Mouse (Mus musculus) kidney, postnatal 36 days (tissue): ENCODE data around the gene Me3.

Experiments used
- DNase-seq, 2 experiments: peaks; one replicate each; pipeline ENCODE4 v3.0.0; 2021 to 2022; ENCODE audit warnings: mixed read lengths in 2 of 2

Gene Me3

DNA sequence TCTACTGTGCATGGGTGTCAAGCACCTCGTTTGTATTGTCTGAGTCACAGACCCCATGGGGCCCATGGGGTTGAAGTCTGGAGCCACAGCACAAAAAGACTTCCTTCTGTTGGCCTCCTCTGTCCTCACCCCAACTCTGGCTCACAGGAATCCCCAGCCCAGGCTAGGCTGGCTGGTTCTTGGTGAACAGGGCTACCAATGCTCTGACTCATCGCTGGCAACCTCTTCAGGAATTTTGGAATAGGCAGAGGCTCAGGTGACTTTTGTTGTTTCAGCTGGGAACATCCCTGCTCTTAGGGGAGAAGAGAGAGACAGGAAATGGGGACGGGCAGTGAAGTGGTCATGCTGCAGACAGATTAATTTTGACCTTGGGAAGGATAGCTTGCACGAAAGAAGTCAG, 205.6 kb downstream of the Me3 start:
- peak; percentile 13 to 32 for DNase-seq

DNA sequence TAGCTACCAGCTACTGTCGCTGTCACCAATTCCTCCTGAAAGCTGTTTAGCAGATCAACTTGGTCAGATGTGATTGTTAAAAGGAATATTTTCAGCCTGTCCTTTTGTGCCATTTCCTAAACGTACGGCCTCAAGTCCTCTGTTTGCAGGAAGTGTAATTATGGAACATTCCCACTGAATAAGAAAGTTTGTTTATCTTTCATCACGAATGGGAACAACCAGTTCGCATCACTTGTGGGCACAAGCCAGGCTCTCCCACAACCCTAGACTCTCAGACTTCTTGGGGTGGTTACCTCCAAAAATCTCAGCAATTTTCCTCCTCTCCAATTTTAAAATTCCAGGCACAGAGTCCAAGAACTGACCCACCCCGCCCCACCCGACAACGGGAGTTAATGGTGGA, 207.5 kb downstream of the Me3 start:
- DNase-seq: peak in 1 of 2 experiments; percentile 14

DNA sequence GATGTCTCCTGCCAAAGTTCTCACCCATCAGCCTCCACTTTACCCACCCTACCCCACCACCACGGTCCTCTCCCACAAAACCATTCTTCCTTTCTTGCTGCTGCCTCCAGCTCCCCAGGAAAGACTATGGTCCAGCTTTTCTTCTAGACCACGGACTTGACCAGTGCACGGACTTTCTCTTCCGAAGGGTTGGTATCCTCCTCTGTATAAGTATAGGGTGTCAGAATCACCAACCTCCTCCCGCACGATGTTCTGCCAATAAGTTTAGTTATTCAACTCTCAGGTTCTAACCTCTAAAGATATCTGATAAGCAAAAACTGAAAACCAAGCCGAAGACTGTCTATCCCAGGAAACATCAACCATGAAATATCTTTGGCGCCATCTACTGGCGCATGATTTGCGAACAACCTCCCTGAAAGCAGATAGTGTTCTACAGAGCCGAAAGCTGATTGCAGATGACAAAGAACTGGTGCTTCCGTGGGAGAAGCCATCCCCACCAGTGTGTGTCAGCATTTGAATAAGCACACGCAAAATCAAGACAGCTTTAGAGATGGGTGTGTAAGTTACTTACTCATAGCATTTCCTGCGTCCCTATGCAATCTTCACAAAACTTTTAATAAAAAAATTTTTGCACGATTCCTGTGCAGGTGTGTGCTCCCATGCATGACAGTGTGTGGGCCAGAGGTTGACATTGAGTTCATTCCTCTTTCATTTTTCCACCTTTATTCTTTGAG, 209.6 kb downstream of the Me3 start:
- DNase-seq: peak; percentile 85 to 92

DNA sequence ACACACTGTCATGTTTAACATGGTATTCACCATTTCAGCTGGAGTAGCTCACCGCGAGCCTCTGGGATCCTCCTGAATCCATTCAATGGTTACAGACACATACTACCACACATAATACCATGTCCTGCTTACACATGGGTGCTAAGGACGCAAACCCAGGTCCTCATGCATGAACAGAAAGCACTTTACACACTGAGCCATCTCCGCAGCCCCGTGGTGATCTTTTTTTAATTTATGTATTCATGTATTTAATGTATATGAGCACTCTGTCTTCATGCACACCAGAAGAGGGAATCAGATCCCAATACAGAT, 210.2 kb downstream of the Me3 start:
- no peak for DNase-seq

DNA sequence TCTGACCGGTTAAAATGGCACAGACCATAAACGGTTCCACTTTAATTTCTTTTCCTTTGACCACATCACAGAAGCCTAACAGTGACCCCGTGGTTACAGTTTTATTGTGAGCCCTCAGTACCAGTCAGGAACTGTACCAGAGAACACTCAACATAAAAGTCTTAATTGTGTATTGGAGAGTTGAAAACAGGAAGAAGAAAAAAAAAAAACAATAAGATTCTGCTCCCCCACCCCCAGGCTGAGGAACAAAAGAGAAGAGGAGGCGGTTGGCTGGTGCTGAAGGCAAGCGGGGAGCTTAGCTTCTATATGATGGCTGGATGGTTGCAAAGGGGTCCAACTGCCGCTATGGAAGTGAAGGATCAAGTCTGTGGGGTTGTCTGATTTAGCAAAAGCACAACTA, 210.9 kb downstream of the Me3 start:
- DNase-seq: no peak

DNA sequence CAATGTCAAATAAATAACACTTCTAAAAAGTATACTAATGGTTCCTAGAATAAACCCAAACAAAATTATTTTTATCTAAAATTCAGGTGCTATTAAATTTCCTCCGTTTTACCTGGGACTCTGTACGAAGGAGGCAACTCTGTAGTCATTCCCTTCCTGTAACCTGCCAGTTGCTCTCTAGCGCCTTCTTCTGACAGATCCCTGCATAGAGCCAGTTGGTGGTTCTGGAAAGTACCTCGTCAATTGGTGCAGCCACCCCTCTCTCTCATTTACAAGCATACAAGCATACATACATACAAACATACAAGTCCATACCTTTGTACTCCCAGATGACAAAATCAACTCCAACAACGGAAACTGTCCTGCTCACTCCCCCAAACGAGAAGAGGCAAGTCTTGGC, 211.3 kb downstream of the Me3 start:
- DNase-seq: peak; percentile 27 to 76

DNA sequence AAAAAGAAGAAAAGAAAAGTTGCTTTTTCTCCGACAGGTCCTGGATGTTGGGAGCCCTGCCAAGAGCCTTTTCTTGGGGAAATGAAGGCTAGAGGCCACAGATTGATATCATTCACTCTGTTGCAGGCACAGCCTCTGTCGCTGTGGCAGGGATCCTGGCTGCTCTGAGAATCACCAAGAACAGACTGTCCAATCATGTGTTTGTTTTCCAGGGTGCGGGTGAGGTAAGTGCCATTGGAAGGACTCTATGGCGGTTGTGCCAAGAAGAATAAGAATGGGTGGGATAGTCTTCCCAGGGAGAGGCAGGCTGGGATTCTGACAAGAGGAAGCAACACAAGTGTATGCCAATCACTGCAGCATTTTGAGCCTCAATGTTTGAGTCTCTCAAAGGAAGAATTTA, 213.5 kb downstream of the Me3 start:
- DNase-seq: no peak

DNA sequence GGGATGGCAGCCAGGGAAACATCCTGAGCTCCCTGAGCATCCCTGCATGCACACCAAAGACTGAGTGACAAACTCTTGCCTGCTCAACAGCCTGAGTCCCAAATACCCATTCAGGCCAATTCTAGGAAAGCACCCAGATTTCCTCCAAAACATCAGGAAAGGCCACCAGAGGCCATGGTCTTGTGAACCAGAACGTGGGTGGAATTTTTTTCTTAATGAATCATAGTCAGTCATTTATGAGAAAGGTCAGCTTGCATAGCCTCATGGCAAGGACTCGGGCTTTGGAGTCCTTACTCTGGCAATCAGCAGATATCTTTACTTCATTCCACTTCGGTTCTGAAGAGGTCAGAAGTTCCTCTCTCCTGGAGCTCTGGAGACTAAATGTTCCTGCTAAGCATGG, 218.3 kb downstream of the Me3 start:
- DNase-seq: peak in 1 of 2 experiments; percentile 21

DNA sequence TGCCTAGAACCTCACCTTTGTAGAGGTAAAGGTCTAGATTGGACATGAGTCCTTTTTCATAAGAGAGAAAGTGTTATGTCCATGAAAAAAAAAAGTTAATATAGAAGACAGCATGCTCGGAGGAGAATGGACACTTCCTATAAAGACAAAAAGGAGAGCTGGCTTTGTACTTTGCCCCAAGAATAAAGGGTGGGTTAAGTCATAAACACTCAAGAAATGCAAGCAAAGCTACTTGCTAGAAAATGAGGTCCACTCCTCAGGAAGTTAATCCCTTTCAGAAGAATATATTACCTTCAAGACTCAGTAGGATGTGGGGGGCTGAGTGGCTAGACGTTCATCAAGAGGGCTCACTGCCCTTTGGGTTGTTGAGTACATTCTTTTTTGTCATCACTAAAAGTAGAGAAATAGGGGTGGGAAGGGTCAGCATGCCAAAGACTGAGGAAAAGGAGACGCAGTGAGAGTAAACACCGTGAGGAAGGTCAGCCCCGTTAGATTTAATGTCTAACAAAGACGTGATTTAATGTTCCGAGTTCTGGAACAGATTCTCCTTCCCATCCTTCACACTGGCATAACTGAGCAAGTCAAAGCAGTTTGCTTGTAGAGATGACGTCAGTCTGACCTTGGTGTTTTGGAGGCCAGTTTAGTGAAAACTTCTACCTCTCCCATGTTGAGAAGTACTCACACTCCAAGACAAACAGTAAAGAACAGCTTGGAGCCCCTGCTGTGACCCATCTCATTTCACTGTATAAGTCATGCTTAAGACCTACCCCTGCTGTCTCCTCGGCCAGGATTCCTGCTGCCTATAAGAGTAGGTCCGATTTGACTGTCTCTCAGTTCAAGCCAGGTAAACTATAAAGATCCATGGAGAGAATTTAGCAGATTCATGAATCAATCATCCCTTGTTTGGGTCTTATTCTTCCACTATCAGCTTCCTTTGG, 220.2 kb downstream of the Me3 start:
- DNase-seq: no peak

DNA sequence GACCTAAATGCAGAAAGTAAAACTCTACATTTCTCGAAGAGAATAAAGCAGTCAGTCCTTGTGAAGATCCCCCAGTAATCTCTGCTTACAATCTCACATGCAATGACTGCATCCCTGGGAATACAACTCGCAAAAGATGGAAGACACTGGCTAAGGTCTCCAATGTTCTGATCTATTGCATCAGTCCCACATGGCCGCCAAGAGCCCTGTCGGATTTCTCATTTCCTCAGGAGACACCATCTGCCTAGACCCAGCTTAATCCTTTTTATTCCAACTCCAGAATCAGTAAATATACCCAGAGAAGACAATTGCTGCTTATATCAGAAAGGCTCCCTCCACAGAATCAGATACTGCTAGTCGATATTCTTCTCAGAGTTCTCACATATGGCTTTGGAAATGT, 220.9 kb downstream of the Me3 start:
- no peak for DNase-seq

DNA sequence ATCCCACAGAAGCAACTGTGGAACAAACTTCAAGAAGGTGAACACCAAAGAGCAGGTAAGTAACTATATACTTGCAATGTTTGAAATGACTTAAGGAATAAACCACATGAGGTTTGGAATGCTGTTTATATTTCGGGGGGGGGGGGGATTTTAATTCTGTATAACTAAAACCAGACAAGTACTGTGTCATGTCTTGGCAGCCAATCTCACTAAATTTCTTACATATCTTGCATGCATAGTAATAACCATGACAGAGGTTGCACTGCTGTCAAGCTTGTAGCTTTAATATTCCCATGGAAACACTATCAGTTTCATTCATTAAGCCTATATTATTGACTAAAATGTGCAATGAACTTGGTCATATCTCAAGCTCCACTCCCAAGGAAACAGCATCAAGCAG, 223.0 kb downstream of the Me3 start:
- no peak for DNase-seq

DNA sequence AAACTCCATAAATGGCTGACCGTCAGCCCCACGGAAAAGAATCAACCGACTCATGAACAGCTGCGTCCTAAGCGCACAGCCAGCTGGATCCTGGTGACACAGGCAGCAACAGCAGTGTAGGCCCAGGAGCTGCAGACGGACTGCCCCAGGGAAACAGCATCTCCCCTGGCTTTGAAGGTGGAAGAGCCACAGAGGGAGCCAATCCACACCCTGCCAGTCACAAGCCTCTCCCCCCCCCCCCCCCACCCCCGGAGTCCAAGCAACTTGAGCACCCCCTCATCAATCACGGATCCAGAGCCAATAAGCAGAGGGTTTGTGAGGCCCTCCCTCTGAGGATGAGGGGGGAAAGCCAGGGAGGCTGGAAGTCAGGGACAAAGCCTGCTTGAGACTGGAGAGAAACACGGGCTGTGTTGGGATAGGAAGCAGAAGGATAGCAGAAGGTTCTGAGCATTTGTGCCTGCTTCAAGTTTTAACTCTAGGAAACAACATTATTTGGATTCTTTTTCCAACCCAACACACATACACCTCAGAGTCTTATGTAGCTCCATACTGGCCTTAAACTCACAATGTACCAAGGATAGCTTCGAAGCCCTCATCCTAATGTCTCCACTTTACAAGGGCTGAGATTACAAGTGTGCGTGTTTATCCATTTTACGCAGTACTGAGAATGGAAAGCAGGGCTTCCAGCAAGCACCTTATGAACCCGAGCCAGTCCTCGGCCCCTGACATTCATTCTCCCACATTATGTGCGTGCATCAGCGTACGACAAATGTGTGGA, 224.4 kb downstream of the Me3 start:
- no peak for DNase-seq

DNA sequence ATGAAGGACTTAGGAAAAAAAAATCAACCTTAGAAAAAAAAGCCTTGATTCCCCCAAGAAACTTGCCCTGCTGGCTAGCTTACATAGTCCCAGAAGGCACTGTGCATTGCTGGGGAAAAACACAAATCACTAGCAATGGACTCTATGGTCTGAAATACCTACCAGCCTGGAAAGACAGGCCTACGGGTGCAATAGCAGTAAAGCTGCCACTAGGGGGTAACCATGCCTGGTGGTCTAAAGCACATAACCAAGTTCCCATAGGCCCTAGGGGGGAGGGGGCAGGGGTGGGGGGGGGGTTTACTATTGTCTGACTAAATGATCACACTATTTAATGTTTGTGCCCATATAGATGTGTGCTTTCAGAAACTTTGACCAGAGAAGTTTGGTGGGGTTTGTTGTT, 232.6 kb downstream of the Me3 start:
- no peak for DNase-seq

DNA sequence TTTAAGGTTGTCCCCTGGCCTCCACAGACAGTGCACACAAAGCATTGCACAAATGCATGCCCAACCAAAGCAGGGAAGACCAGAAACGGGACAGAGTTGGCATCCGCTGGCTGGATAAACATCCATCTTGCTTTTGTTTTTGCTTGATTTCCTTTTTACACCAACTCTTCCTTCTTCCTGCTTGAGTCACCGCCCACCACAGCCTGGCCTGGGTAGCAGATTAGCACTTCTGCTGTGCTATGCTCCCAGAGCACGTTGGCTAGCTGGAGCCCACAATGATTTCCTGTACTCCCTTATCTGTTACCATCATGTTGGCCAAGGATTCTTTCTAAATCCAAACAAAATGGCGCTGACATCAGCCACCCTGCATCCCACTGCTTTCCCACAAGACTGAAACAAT, 235.0 kb downstream of the Me3 start:
- DNase-seq: no peak

DNA sequence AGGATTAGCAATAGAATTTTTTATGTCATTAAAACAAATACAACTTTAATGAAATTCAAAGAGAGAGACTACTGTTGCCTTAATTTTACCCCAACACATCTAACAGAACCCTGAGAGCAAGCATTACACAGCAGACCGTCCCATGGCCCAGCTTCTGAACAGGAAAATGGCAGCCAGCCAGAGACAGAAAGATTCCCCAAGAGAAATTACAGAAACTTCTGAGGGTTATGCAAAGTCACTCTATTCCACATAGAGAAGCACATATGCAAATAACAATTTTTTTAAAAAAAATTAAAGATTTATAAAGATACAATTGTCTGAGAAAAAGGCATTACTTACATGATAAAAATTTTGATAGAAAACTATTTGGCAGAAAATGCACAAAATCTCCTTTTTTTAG, 247.5 kb downstream of the Me3 start:
- no peak for DNase-seq

DNA sequence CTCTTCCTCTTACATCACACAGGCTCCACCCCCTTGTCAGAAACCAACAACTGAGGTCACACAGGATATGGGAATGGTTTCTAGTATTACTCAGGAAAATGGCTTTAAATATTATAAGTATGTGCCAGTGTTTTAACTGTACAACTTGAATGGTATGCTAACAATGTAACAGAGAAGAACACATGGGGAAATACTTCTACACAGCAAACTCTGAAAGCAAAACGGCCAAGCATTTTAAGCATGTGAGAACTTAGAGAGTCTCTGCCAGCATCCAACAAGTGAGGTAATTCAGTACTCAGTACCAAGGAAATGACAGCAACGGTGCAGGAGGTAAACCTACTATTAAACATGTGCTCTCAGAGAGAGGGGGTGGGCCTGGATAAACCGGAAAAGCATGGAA, 252.4 kb downstream of the Me3 start:
- DNase-seq: no peak

DNA sequence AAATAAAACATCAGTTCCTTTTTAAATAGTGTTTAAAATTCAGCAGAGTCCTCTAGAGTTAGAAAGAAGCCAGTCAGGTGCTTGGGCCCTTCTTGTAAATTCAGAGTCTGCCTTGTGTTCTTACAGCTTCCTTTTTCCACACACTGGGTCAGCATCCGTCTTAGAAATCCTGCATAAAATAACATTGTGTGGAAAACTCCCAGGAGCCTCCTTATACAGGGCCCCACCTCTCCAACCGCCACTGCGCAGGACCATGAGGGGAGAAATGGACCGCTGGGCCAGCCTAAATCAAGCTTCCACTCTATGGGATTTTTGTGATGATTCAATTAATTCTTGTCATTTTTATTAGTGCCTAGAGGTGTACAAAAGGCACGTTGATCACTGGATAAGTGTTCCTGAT, 259.2 kb downstream of the Me3 start:
- DNase-seq: no peak

DNA sequence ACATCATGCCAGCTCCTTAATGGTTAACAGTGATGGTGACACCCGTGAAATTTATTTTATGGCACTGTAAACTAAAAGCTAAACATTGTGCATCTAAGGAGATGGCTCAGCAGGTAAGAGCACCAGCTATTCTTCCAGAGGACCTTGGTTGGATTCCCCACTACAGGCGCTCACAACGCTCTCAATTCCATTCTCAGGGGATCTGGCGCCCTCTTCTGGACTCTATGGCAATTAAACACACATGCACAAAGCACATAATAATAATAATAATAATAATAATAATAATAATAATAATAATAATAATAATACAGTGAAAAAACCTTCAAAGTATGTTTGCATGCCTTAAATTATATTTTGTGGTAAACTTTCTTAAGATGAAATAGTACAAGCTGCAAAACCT, 259.7 kb downstream of the Me3 start:
- peak; percentile 15 to 61 for DNase-seq

DNA sequence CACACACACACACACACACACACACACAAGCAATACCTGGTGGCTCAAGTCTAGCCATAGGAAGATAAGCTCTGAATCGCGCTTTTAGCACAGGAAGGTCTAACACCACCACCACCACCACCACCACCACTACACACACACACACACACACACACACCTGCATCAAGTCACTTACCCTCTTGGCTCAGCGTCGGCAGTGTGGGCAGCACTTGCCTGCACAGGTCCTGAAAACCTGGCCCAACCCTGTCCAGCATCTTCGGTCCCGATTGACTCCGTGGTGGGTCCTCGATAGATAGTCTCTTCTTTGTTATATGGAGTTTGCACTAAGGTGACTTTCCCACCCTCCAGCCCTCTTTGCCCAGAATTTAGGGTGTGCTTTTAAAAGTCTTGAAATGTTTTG, 270.8 kb downstream of the Me3 start:
- DNase-seq: no peak

DNA sequence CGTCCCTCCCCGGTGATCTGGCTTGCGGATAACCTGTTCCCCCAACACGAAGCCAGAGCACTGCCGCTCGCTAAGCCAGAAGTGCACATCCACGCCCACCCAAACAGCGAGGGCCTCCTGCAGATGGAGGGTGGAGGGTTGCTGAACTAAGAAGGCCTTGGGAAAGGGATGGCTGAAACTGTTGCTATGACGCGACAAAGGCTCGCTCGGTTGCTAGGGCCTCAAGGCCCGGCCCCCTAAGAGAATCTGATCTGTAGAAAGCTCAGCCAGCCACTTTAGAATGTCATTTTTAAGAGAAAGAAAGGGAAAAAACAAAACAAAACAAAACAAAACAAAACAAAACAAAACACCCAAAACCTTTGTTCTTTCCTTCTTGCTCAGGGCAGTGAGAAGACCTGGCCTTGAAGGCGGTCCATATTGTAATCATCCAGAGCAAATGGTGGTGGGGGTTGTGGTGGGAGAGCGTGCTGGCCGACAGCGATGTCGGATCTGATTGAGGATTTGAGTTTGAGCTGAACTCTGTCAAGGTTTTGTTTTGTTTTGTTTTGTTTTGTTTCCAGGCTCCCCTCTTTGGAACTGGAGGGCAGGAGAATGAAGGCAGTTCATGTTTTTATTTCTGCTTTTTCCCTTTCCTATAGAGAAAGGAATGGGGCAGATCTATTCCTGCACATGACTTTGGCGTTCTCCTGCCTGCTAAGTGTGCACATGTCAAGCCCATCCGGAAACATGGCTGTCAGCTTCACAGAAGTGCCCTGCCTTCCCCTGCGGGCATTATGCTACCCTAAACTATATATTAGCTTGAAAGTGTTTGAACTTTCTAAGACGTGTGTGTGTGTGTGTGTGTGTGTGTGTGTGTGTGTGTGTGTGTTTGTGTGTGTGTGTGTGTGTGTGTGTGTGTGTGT, 271.5 kb downstream of the Me3 start, which contains the start of gene Ccdc81:
TSS of gene Ccdc81 (minus strand) at position 188 of the 902 bp plus-strand sequence.
- no peak for DNase-seq
